Mouse (Mus musculus) gastrocnemius, postnatal 36 days (tissue): Measurements from ENCODE around the gene Ttc37. TPM values are rescaled to one million over a fixed set of nuclear protein-coding genes. Genes with fewer than 3 reads are reported as not detected.

Source experiments
- DNase-seq, 2 experiments: peaks; one replicate each; pipeline ENCODE4 v3.0.0; 2022
- intact Hi-C: fragments of 180-260 bp; cut with DNase I; formaldehyde crosslinking; loops from one replicate; pipeline ENCODE4 v1.15.1; 2025
- total RNA-seq, 2 experiments: library from RNA; stranded (reverse); gene quantifications; 2 replicates each; pipeline ENCODE4 v1.2.3; 2021

Gene Ttc37
- total RNA-seq, 2 experiments from 2014 or later: 11.6 to 13.0 TPM

DNA sequence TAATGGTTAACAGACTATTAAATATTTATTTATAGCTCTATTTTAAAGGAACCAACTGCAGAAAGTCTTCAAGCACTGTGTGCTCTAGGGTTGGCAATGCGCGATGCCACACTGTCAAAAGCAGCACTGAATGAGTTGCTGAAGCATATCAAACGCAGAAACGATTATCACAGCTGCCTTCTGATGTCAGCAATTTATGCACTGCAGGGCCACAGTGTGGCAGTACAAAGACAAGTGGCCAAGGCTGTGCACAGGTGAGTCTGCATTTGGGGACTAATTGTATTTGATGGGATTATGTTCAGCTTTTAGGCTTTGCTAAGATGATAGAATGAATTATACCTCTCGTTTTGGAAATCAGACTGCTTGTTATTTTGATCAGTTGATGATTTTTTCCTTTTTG lies 51.9 kb downstream of the Ttc37 start:
- intact Hi-C loops: no loop called here
- DNase-seq: no peak

DNA sequence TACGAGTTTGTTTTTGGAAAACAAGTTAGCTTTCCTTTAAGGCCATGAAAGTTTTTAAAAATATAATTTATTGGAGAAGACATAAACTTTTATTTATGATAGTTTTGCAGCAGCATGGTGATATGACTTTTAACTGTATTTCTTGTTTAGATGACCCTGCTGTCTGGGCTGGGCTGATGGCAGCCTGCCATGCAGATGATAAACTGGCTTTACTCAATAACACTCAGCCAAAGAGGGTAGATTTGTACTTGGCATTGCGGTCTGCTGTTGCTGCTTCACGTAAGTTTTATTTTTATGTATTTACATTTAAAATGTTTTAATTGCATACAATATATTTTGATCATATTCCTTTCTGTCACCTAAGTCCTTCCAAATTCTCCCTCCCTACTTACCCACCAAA lies 58.6 kb downstream of the Ttc37 start:
- DNase-seq: no peak
- intact Hi-C loops: no loop called here

DNA sequence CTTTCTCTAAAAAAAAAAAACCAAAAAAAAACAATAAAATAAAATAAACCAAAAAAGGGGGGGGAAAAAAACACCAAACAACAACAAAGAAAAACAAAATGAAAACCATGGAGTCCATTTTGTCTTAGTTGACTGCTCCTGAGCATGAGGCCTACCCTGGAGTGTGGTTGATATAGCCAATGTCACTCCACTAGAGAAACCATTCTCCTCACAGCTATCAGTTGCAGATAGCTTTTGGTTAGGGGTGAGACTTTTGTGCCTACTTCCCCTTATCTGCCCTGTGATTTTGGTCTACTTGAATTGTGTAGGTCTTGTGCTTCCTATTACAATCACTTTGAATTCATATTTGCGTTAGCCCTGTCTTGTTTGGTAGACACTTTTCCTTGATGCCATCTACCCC lies 59.0 kb downstream of the Ttc37 start:
- intact Hi-C loops: no loop called here
- DNase-seq: no peak

DNA sequence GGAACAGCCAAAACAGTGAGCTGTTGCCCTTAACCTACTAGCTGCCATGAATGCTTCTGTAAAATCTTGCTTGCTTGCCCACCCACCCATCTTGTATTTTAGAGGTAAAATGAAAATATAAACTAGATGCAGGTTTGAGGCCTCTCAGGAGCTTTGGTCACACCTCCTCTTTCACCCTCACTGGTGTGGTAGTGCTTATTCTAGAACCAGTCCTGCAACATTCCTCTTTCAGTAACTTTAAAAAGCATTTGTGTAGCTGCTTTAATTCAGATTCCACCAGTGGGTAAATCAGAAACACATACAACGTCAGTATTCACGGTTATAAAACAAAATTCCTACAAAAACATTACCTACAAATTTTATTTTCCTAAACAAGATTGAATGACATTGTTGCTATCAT lies 62.1 kb downstream of the Ttc37 start:
- intact Hi-C loops: no loop called here
- DNase-seq: no peak

DNA sequence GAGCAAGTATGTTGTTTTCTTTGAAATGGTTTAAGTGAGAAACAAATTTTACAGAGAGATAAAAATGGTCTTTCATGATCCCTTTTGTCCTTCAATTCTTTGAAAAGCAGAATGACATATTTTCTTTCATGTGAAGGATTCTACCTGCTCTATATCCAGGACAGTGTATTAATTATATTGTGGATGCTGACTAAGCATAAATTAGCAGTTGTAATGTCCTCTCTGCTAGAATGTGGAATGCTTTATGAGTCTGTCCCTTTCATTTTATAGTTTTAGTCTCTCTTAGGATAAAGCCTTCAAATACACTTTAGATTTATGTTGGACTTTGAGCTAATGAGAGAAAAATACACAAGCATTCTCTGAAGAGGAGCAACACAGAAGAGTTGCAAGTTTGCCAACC lies 75.8 kb downstream of the Ttc37 start:
- no peak for DNase-seq
- intact Hi-C loops: no loop called here

DNA sequence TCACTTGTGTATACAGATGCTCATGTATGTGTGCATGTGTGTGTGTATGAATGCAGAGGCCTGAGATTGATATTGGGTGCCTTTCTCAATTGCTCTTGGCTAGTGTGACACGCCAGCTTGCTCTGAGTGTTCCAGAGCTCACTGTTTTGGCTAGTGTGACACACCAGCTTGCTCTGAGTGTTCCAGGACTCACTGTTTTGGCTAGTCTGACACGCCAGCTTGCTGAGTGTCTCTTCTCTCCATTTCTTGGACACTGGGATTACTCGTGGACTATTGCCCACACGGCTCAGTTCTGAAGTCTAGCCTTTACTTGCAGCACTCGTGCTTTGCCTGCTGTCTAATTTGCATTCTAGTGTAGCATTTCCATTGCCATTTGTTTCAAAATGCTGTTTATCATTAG lies 80.2 kb downstream of the Ttc37 start:
- intact Hi-C loops: no loop called here
- DNase-seq: no peak

DNA sequence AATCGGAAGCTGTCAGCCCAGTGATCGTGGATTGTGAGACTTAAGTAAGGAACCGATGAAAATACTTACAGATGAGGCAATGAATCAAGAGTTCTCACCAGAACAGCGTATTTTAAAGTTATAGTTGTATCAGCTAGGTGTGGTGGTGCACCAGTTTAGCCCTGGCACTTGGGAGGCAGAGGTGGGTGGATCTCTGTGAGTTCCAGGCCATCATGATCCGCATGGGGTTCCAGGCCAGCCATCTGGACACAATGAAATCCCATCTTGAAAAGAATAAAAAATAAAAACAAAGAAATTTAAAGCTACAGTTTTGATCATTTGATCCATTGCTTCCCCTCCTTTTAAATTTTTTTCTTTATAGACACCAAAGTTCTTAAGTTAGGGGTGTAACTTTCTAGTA lies 89.1 kb downstream of the Ttc37 start:
- no peak for DNase-seq
- intact Hi-C loops: no loop called here

DNA sequence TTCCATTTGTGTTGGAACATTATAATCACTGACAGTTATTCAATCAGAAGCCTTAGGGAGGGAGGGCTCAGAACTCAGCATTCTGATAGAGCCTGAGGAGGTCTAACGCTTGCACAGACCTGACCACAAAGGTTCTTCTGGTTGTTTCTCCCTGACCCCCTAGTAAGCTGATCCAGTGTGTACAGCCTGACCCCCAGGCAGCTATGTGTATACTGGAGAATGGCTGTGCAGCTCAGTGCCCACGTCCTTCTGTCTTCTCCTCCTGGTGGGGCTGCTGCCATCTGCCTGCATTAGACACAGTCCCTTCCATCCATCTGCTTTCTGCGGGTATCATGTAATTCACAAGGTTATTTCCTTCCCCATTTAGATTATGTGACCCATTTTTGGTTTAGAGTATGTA lies 90.7 kb downstream of the Ttc37 start:
- intact Hi-C loops: no loop called here
- no peak for DNase-seq

DNA sequence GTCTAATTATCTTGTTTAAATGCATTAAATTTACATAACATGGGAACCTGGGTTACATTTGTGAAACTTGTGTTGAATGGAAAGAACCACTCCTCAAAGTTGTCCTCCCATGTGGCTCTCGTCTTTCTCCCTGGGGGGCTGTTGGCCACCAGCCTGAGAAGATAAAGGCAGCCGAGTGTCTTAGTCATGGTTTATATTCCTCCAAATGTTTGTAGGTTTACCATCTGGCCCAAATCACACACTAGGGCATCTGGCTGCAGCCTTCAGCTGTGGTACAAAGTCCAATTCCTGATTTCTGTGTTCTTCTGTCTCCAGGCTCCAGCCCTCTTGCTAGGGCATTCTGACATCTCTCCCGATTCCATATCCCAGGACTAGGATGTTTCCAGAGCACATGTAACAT lies 91.7 kb downstream of the Ttc37 start:
- no peak for DNase-seq
- intact Hi-C loops: no loop called here

DNA sequence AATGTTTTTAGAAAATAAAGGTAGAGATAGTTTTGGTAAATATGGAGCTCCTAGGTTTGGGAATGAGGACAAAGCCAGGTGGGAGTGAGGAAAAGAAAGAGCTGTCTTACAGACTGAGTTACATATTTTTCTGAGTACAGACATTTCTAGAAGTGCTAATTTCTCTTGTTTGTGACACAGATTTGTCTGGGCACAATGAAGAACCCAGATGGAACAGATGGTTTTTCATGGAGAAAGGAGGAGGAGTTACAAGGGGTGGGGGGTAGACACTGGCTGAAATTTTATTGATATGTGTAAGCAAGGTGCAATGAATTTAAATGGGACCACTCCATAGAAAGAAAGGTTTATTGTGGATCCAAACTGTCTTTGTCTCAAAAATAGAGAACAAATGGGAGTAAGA lies 96.4 kb downstream of the Ttc37 start:
- intact Hi-C loops: no loop called here
- DNase-seq: no peak

DNA sequence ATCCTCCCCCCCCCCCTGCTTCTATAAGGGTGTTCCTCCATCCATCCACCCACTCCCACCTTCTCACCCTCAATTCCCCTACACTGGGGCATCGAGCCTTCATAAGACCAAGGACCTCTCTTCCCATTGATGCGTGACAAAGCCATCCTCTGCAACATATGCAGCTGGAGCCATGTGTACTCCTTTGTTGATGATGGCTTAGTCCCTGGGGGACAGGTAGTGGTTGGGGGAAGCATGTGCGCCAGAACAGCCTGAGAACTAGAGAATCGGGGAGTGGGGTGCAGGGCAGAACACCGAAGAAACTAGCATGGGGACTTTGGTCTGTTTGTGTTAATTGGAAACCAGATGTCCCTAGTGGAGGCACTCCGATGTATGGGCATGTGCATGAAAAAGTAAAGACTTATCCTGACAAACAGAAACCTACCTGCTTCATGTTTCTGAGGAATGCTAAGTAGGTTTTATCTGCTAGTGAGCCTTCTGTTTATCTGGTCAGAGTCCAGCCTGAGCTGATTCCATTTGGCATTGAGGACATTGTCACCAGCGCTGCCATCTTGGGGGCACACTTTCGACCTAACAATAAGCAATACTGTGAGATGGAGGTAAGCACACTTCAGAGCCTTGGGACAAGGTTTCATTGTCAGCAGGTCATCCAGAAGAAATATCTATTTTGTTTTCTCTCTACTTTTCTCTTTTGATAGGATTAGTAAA lies 97.1 kb downstream of the Ttc37 start:
- DNase-seq: no peak
- intact Hi-C loops: no loop called here

DNA sequence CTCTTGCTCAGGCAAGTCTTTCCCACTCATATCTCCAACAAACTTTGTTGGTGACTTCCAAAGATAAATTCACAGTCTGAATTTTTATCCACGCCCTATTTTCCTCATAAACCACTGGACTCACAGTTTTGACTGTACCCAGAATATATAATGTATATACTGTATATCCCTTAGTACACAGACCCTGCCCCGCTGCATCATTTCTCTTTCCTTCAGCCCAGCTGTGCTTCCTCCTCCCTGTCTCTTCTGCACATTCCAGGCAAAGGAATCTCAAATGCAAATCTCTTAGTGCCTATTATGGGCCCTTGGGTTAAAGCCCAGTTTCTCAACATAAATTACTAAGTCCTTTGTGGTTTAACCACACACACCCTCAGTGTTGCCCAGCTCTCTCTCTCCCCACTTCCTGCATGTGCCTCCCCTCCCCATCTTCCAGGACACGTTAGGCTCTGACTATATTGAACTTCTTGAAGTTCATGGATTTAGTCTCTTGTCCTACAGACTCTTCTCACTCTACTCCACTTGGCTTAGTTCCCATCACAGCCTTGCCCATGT lies 98.8 kb downstream of the Ttc37 start:
- intact Hi-C loops: no loop called here
- no peak for DNase-seq

DNA sequence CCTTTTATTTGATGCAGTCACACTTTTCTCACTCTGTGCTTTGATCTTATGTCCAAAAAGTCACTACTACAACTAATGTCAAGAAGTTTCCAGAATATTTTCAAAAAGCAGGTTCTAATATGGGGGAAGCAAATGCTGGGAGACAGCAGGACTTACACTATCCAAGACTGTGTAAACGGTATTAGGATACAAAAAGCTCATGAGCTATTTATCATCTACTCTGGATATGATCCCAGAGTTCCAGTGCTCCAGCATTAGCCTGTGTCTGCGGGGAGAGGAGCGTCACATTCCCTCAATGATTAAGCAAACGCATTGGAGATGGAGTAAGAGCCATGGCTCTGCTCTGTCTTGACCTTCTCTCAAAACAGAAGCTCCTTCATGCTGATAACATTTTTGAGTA lies 101.4 kb downstream of the Ttc37 start:
- no peak for DNase-seq
- intact Hi-C loops: no loop called here

DNA sequence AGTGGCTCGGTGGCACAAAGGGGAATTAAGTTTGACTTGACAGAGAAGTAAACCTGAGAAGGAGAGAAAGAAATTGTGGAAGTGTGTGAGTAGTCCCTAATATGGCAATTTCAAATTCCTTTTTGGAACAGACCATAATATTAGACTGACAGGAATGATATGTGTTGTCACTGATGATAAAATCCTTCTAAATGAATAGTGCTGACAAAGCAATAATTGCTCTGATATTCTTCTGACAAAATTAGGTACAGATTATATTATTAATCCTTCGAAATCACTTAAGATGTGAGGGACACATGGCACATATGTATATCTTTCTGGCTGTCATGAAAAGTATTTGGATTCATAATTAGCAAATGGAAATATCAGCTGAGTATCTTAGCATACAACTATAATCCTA lies 116.4 kb downstream of the Ttc37 start:
- intact Hi-C loops: no loop called here
- DNase-seq: no peak

DNA sequence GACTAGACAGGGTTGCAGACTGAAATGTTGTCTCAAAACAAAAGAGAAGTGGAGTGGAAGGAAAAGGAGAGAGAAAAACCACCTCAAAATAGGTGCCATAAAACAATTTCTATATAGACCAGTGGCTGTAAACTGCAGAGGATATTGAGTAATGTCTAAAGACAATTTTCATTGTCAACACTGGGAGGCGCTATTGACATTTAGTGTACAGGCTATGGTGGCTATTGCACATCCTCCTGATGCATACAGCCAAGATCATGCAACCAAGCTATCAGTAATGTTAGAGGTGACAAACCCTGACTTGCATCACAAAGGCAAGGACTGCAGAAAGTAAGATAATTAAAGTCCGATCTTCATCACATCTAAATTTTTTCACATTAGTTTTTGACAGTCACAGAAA lies 116.9 kb downstream of the Ttc37 start:
- intact Hi-C loops: no loop called here
- no peak for DNase-seq

Other genes with a start within 250 kb of the Ttc37 start
- gene Rhobtb3, start 154.8 kb upstream of the Ttc37 start, total RNA-seq: 10 to 100 TPM; 11.3 to 15.8 TPM
- not detected for gene Spata9, start 131.6 kb upstream of the Ttc37 start, total RNA-seq
- 10 to 100 TPM; 17.6 to 19.6 TPM for gene Rfesd, start 80.0 kb upstream of the Ttc37 start, total RNA-seq
- not detected for gene Gpr150, start 41.7 kb upstream of the Ttc37 start, total RNA-seq
- gene Arsk, start 74 bp upstream of the Ttc37 start, total RNA-seq: 1 to 10 TPM; 3.9 to 4.3 TPM
- gene Fam81b, start 206.3 kb downstream of the Ttc37 start, total RNA-seq: not detected